Mouse (Mus musculus) erythroblast, embryonic 14.5 days (primary cell): ENCODE measurements around the gene Skida1.

Experiments
- GATA1 ChIP-seq: IDR thresholded peaks from 2 replicates; pipeline ENCODE4 v1.6.1; 2012; ENCODE audit warnings: low read length, inconsistent platforms, mixed read lengths
- TAL1 ChIP-seq: IDR thresholded peaks from 3 replicates; pipeline ENCODE4 v1.6.1; 2012; ENCODE audit warnings: low read length, inconsistent platforms, mixed read lengths

GRCm38 (mm10) chr2:18032538-18032895 lies 16.3 kb downstream of the Skida1 start:
- TF ChIP-seq GATA1 (no peak), TAL1 (no peak)
